Mouse (Mus musculus) heart, postnatal 10 days (tissue): Measurements from ENCODE around the gene Gm20388. TPM values are rescaled to one million over a fixed set of nuclear protein-coding genes. Genes with fewer than 3 reads are reported as not detected.

Experiments used
- DNase-seq, 2 experiments: peaks; one replicate each; pipeline ENCODE4 v3.0.0; 2021
- intact Hi-C: fragments of 180-260 bp; cut with DNase I; formaldehyde crosslinking; loops from one replicate; pipeline ENCODE4 v1.15.1; 2025
- total RNA-seq, 2 experiments: library from RNA; stranded (reverse); gene quantifications; 2 replicates each; pipeline ENCODE4 v1.2.3; 2021

Gm20388 gene
- total RNA-seq, 2 experiments from 2014 or later = 2.0 to 2.2 TPM

- intact Hi-C loops = loop anchor here (10.0 kb wide), 2 partner anchors 45 to 235 kb away; partner anchors contain the start of gene Zcchc14
- no peak for DNase-seq
These were observed 1699.3 kb downstream of the Gm20388 start for GRCm38 (mm10) chr8:121609916-121610315.

- DNase-seq = no peak
- intact Hi-C loops = no loop called here
These were observed 1702.8 kb downstream of the Gm20388 start for GRCm38 (mm10) chr8:121613419-121613818.

- intact Hi-C loops = no loop called here
- peak; percentile 75 to 82 for DNase-seq
These were observed 1708.9 kb downstream of the Gm20388 start for GRCm38 (mm10) chr8:121619401-121619995.

GRCm38 (mm10) chr8:121620801-121621516, 1710.3 kb downstream of the Gm20388 start:
- intact Hi-C loops = no loop called here
- DNase-seq = peak; percentile 53 to 63

GRCm38 (mm10) chr8:121621879-121622278, 1711.2 kb downstream of the Gm20388 start:
- intact Hi-C loops = no loop called here

GRCm38 (mm10) chr8:121623043-121623442, 1712.4 kb downstream of the Gm20388 start:
- intact Hi-C loops = no loop called here
- no peak for DNase-seq

More at GRCm38 (mm10) chr8:121621879-121622278, 1711.2 kb downstream of the Gm20388 start:
- no peak for DNase-seq

- DNase-seq = no peak
- intact Hi-C loops = no loop called here
These were observed 1718.0 kb downstream of the Gm20388 start for GRCm38 (mm10) chr8:121628681-121629080.

GRCm38 (mm10) chr8:121631645-121632071, 1721.0 kb downstream of the Gm20388 start:
- intact Hi-C loops = no loop called here

GRCm38 (mm10) chr8:121632401-121632800, 1721.8 kb downstream of the Gm20388 start:
- DNase-seq = no peak

More at GRCm38 (mm10) chr8:121631645-121632071, 1721.0 kb downstream of the Gm20388 start:
- peak; percentile 54 to 64 for DNase-seq

GRCm38 (mm10) chr8:121635534-121635933, 1724.9 kb downstream of the Gm20388 start:
- intact Hi-C loops = no loop called here
- peak; percentile 61 to 67 for DNase-seq

More at GRCm38 (mm10) chr8:121632401-121632800, 1721.8 kb downstream of the Gm20388 start:
- intact Hi-C loops = no loop called here

- DNase-seq = no peak
- intact Hi-C loops = no loop called here
These were observed 1725.5 kb downstream of the Gm20388 start for GRCm38 (mm10) chr8:121636180-121636579.

- intact Hi-C loops = no loop called here
These were observed 1732.2 kb downstream of the Gm20388 start for GRCm38 (mm10) chr8:121642804-121643203.

GRCm38 (mm10) chr8:121643384-121643783, 1732.7 kb downstream of the Gm20388 start:
- intact Hi-C loops = no loop called here
- no peak for DNase-seq

More at GRCm38 (mm10) chr8:121642804-121643203, 1732.2 kb downstream of the Gm20388 start:
- DNase-seq = no peak

GRCm38 (mm10) chr8:121647511-121648215, 1737.0 kb downstream of the Gm20388 start:
- DNase-seq = no peak
- intact Hi-C loops = no loop called here

GRCm38 (mm10) chr8:121648451-121648850, 1737.8 kb downstream of the Gm20388 start:
- intact Hi-C loops = no loop called here
- no peak for DNase-seq

GRCm38 (mm10) chr8:121649423-121649822, 1738.8 kb downstream of the Gm20388 start:
- intact Hi-C loops = no loop called here
- no peak for DNase-seq

GRCm38 (mm10) chr8:121649904-121650303, 1739.3 kb downstream of the Gm20388 start:
- DNase-seq = no peak
- intact Hi-C loops = loop anchor here (2.0 to 10.0 kb wide), 2 partner anchors 25 to 45 kb away; no protein-coding TSS in a partner anchor

GRCm38 (mm10) chr8:121650389-121651307, 1740.0 kb downstream of the Gm20388 start:
- DNase-seq = no peak
- intact Hi-C loops = loop anchor here (2.0 to 10.0 kb wide), 2 partner anchors 26 to 46 kb away; no protein-coding TSS in a partner anchor

- intact Hi-C loops = loop anchor here (2.0 to 10.0 kb wide), 2 partner anchors 27 to 47 kb away; no protein-coding TSS in a partner anchor
These were observed 1740.8 kb downstream of the Gm20388 start for GRCm38 (mm10) chr8:121651308-121651873.

More at GRCm38 (mm10) chr8:121651308-121651873, 1740.8 kb downstream of the Gm20388 start:
- DNase-seq = no peak
